Mouse (Mus musculus): Measurements from ENCODE around the gene Pam. TPM values are rescaled to one million over a fixed set of nuclear protein-coding genes. Genes with fewer than 3 reads are reported as not detected.

Pam gene
- total and polyA plus RNA-seq, 3 experiments, result not detected

DNA sequence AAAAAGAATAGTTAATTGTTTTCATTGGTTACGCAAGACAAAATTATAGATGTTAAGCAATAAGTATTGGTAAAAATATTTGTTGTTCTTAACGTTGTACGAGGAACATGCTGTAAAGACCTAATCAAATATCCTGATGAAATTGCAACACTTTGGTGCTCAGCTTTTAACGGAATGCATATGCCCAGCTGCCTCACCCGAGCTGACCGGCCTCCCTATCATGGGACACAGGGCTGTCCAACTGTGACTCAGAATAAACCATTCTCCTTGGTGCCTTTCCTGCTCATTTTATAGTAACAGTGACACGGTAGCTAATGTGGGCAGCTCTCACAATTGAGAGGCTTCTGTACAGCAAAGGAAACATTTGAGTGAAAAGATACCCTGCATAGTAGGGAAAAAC is 324.3 kb downstream of the Pam start (continued):
- TF ChIP-seq SMC3 (IDR thresholded peaks at IDR 0.05; ENCODE audit: low read depth, low read length), result no peak
- no peak for TF ChIP-seq GATA1 (IDR thresholded peaks at IDR 0.05; ENCODE audit: low read depth, low read length)
- no peak for TF ChIP-seq MAZ (IDR thresholded peaks at IDR 0.05; ENCODE audit: low read depth, low read length)
- no peak for TF ChIP-seq MAX (IDR thresholded peaks at IDR 0.05; ENCODE audit: low read length)
- no peak for TF ChIP-seq E2F4 (IDR thresholded peaks at IDR 0.05; ENCODE audit: borderline replicate concordance, low read depth, low read length)
- TF ChIP-seq ELF1 (IDR thresholded peaks at IDR 0.05; ENCODE audit: low read depth, low read length), result no peak
- TF ChIP-seq USF2 (IDR thresholded peaks at IDR 0.05; ENCODE audit: borderline replicate concordance in 1 of 2, insufficient read depth in 1 of 2, low read depth in 1 of 2, low read length in 2 of 2), result no peak
- no peak for TF ChIP-seq MXI1 (IDR thresholded peaks at IDR 0.05; ENCODE audit: low read depth, low read length)
- peak; percentile 42; the same call in 1 of the 2 replicates for TF ChIP-seq MYC (IDR thresholded peaks at IDR 0.05; ENCODE audit: low read depth, low read length)
- no peak for TF ChIP-seq MEF2A (IDR thresholded peaks at IDR 0.05; ENCODE audit: extremely low read depth, insufficient replicate concordance, low read depth, low read length, poor library complexity, severe bottlenecking)
- TF ChIP-seq MYB (IDR thresholded peaks at IDR 0.05; ENCODE audit: low read depth, low read length), result peak; percentile 34; the same call in 1 of the 2 replicates
- no peak; the same call in 1 of the 2 replicates for TF ChIP-seq POLR2AphosphoS2 (IDR thresholded peaks at IDR 0.05; ENCODE audit: low read length)
- no peak for TF ChIP-seq TBP (IDR thresholded peaks at IDR 0.05; ENCODE audit: low read depth, low read length)
- TF ChIP-seq USF1 (IDR thresholded peaks at IDR 0.05; ENCODE audit: low read depth, low read length), result no peak
- TF ChIP-seq GABPA (IDR thresholded peaks at IDR 0.05; ENCODE audit: low read depth, low read length), result no peak
- TF ChIP-seq SIN3A (IDR thresholded peaks at IDR 0.05; ENCODE audit: low read length), result no peak; the same call in 1 of the 2 replicates
- TF ChIP-seq CTCF (IDR thresholded peaks at IDR 0.05 in 2 of 3, conservative IDR thresholded peaks at IDR 0.05 in 1 of 3; ENCODE audit: control insufficient read depth in 1 of 3, insufficient read depth in 1 of 3, low read depth in 2 of 3, low read length in 3 of 3, poor library complexity in 1 of 3, severe bottlenecking in 1 of 3), result no peak
- no peak for TF ChIP-seq JUND (IDR thresholded peaks at IDR 0.05; ENCODE audit: low read depth, low read length)
- TF ChIP-seq ZKSCAN1 (IDR thresholded peaks at IDR 0.05; ENCODE audit: low read depth, low read length), result no peak
- no peak; the same call in 1 of the 2 replicates for TF ChIP-seq NELFE (IDR thresholded peaks at IDR 0.05; ENCODE audit: low read depth, low read length)

DNA sequence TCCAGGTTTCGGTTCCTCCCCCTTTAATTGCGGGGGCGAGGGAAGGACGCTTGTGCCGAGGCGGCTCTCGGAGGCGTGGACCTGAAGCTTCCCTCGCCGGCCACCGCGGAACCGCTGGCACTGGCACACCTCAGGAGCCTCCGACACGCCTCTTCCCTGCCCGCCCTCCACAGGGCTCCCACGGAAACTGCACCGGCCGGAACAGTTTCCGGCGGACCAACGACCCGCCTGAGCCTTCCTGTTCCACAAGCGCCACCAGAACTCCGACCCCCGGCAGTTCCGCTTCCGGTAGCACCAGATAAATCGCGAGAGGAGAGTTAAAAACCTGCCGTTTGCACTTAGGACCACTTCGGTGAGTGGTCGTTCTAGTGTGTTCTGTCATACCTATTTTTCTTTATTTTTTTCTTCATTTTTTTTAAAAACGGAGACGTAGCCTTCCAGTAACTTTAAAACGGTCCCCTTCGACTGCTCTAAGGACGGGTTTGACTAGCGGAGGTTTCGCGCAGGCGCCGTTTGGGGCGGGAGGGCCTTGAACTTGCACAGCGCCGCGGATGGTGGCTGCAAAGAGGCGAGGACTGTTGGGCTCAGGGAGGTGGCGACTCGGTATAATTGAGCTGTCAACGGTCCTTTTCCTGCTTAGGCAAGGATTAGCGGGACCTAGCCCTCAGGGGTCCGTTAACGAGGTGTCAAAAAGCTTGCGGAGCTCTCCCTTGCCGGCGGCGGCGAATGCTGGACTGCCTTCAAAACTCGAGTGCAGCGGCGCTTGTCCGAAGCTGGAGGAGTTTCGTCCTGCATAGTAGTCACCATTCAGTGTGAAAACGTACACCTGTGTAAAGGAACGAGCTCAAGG is 325.3 kb downstream of the Pam start, which contains the start of the genes Gin1 and Ppip5k2:
TSS of gene Gin1 (plus strand) at position 269 of the 850 bp plus-strand sequence.
TSS of gene Ppip5k2 (minus strand) at position 508 of the 850 bp plus-strand sequence.
- peak within 1 kb of the TSS; percentile 77 to 97 for H3K4me3 ChIP-seq (ENCODE audit: control insufficient read depth in 1 of 2, insufficient read depth in 1 of 2, low read depth in 2 of 2, low read length in 2 of 2)
- peaks cover 19 to 43% of the 10 kb centered on the region in 2 experiments for H3K4me1 ChIP-seq (ENCODE audit: control insufficient read depth in 1 of 2, insufficient read depth in 2 of 2, low read length in 2 of 2)
- peak within 1 kb of the TSS; percentile 96 for H3K27ac ChIP-seq (ENCODE audit: control insufficient read depth, low read depth, low read length)
- no peaks in the 10 kb centered on the region for H3K9me3 ChIP-seq (replicated peaks; ENCODE audit: insufficient read depth, low read length)
- H3K27me3 ChIP-seq (ENCODE audit: control insufficient read depth in 1 of 2, insufficient read depth in 2 of 2, low read length in 2 of 2), result no peaks in the 10 kb centered on the region
- H3K9ac ChIP-seq (ENCODE audit: control insufficient read depth, low read depth, low read length, poor library complexity, severe bottlenecking), result peak within 1 kb of the TSS; percentile 84
- peaks cover 44% of the 10 kb centered on the region for H3K79me2 ChIP-seq (ENCODE audit: control insufficient read depth, insufficient read depth, low read length, poor library complexity)
- DNase-seq (ENCODE audit: low read depth, low spot score), result peak; percentile 100
- peaks cover 0 to 47% of the 10 kb centered on the region in 2 experiments; a peak in 3 of 4 replicates for H3K36me3 ChIP-seq (ENCODE audit: control insufficient read depth in 1 of 2, insufficient read depth in 2 of 2, low read length in 2 of 2)
- TF ChIP-seq GATA1 (IDR thresholded peaks at IDR 0.05; ENCODE audit: low read depth, low read length) (peak; percentile 39; the same call in 1 of the 2 replicates), HCFC1 (IDR thresholded peaks at IDR 0.05; ENCODE audit: low read depth, low read length) (peak; percentile 97), MYC (IDR thresholded peaks at IDR 0.05; ENCODE audit: low read depth, low read length) (no peak; the same call in none of the 2 replicates), MEF2A (IDR thresholded peaks at IDR 0.05; ENCODE audit: extremely low read depth, insufficient replicate concordance, low read depth, low read length, poor library complexity, severe bottlenecking) (no peak), EP300 (IDR thresholded peaks at IDR 0.05; ENCODE audit: low read depth in 1 of 2, low read length in 2 of 2) (no peak; a peak in 1 of 4 replicates), JUND (IDR thresholded peaks at IDR 0.05; ENCODE audit: low read depth, low read length) (no peak), MYB (IDR thresholded peaks at IDR 0.05; ENCODE audit: low read depth, low read length) (peak; percentile 92), KAT2A (conservative IDR thresholded peaks at IDR 0.05; ENCODE audit: low read depth, low read length) (peak; percentile 76; the same call in 1 of the 2 replicates), BHLHE40 (IDR thresholded peaks at IDR 0.05; ENCODE audit: borderline replicate concordance, low read depth, low read length) (no peak), POLR2AphosphoS2 (IDR thresholded peaks at IDR 0.05; ENCODE audit: low read length) (peak; percentile 68; the same call in 1 of the 2 replicates), MAX (IDR thresholded peaks at IDR 0.05; ENCODE audit: low read length) (peak; percentile 60; the same call in 1 of the 2 replicates), ZNF384 (IDR thresholded peaks at IDR 0.05; ENCODE audit: low read depth, low read length) (no peak), ZMIZ1 (IDR thresholded peaks at IDR 0.05; ENCODE audit: low read depth, low read length) (peak; percentile 60), NRF1 (IDR thresholded peaks at IDR 0.05; ENCODE audit: insufficient read depth, low read depth, low read length, poor library complexity, severe bottlenecking) (peak; percentile 70), ETS1 (IDR thresholded peaks at IDR 0.05; ENCODE audit: low read depth, low read length) (peak; percentile 68), TCF12 (IDR thresholded peaks at IDR 0.05; ENCODE audit: low read depth, low read length) (peak; percentile 84), NELFE (IDR thresholded peaks at IDR 0.05; ENCODE audit: low read depth, low read length) (peak; percentile 90), SIN3A (IDR thresholded peaks at IDR 0.05; ENCODE audit: low read length) (peak; percentile 83), ZKSCAN1 (IDR thresholded peaks at IDR 0.05; ENCODE audit: low read depth, low read length) (no peak), ZC3H11A (IDR thresholded peaks at IDR 0.05; ENCODE audit: low read depth, low read length) (no peak), MAZ (IDR thresholded peaks at IDR 0.05; ENCODE audit: low read depth, low read length) (no peak)
